Mouse (Mus musculus) layer of hippocampus, adult 8-10 months (tissue): Measurements from ENCODE around the gene Ddc. TPM values are rescaled to one million over a fixed set of nuclear protein-coding genes. Genes with fewer than 3 reads are reported as not detected.

Experiments used
- DNase-seq, 2 experiments: peaks; one replicate each; pipeline ENCODE4 v3.0.0; 2022; ENCODE audit warnings: low spot score in 2 of 2
- total RNA-seq, 4 experiments: library from RNA; stranded (reverse); gene quantifications; 2 replicates each; pipeline ENCODE4 v1.2.4; 2022

Gene Ddc
- total RNA-seq, 4 experiments from 2014 or later: 7.4 to 11.0 (median 9.1) TPM

DNA sequence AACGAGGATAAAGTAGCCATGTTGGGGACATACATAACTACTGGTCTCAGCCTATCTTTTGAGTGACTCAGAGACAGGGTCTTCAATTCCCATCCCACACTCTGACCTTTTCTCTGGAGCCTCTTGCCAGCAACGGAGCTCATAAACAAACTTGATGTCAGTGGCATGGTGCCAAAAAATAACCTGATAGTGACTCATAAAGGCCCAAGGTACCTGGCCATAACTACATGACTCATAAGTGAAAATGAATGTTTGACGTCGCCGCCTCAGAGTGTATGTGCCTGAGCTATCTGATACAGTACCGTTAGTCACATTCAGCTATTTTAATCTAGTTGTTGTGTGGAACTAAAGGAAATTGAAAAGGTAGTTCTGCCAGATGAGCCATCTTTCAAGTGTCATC, 72.3 kb downstream of the Ddc start:
- no peak for DNase-seq

DNA sequence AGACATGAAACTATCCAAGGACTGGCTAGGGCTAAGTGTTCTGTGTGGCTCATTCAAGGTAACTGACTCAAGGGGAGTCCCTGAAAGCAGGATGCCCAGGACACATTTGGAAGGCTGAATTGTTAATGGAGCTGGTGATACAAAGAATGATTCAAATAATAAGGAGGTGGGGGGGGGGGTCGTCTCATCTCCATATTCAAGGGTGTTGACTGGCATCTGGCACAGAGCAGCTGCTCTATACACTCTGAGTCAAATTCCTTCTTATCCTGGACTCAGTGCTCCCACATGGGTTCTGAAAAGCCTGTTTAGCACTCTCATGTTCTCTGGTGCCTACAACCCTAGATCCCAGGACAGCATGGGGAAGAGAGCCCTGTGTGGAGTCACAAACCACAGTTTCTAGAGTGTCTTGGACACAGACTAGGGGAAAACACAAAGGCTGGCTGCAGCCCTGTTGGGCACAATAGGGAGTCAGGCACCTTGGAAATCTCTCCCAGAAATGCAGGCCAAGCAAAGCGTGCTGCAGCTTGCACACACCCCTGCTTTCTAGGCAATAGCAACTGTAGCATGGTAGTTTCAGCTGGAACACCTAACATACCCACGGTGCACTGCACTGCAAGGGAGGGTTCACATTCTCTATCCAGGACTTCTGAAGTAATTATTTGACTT, 72.8 kb downstream of the Ddc start:
- no peak for DNase-seq

DNA sequence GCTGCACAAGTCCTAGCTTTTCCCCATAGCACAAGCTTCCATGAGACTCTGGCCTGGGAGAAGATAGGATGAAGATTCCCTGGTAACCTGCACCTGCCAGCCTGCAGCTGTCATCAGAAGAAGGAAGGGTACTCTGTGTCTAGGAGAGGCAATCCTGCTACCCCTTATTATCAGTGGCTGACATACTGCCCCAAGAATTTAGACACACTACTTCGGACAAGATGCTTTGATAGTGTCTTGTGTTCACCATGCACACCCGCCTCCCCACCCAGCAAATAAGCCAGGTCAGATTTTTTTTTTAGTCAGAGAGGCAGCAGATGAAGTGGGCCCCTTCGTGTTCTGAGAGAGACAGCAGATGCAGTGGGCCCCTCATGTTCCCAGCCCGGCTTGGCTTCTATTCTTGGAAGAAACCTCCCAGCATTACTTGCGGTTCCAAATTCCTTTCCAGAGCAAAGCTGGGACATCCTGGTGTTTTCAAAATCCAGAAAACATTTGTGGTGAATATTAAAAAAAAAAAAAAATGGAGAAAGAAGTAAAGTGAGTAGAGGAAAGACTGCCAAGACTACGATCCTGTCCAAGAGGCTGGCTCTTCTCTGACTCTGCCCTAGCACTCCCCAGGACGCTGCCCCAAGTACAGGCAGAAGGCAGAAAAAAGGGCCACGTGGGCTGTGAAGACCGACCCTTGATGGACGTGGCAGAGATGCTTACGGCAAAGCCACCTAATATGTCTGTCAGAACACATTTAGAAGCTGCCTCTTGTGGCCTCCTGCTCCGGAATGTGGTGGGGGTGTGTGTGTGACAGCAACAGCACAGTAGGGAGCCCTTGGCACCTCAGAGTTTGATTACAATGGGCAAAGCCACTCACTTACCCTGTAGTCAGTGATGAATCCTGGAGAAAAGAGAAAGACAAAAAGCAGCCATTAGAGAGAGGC, 73.7 kb downstream of the Ddc start:
- no peak for DNase-seq

GRCm38 (mm10) chr11:11822181-11823095, 75.5 kb downstream of the Ddc start:
- DNase-seq: no peak

DNA sequence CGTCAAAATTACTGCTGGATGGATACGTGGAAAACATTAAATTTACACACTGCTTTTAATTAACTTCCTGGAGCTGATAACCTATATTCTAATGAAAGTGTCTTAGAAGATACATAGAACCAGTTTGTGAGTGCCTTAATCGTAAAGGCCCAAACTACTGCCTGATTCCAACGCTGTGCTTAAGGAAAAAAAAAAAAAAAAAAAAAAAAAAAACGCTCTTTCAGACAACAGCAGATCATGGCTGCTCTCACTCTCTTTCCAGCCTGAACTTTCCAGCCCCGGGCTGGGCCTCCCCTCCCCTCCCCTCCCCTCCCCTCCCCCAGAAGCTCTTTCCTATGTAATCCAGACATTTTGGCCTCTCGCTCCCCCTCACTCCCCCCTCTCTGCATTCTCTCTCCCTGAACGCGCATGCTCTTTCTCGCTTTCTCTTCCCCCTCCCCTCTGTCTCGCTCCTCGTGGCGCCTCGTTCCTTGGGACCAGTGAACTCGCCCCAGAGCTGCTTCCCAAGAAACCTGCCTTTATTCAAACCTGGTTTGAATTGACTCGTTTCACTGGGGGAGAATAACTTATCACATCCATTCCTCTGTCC, 76.5 kb downstream of the Ddc start:
- DNase-seq: no peak

- no peak for DNase-seq
These were observed 77.2 kb downstream of the Ddc start for GRCm38 (mm10) chr11:11820737-11821136.

DNA sequence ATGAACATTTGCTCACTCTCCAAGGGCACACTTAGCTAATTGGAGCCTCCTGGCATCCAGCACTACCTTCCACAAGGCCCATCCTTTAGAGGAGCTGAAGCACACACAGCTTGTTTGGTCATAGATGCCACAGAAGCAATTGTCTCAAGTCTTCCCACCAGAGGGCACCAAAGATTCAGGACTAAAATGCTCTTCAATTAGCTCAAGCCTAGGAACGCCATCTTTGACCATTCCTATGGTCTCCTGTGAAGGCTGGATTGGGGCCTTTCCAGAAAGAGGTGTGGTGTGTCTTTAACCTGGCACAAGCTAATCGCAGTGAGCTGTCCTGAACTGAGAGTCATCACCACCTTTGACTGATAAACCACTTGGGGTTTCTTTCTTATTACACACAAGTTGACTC, 77.7 kb downstream of the Ddc start:
- DNase-seq: peak; percentile 77 to 87

- no peak for DNase-seq
These were observed 78.7 kb downstream of the Ddc start for GRCm38 (mm10) chr11:11819206-11819605.

DNA sequence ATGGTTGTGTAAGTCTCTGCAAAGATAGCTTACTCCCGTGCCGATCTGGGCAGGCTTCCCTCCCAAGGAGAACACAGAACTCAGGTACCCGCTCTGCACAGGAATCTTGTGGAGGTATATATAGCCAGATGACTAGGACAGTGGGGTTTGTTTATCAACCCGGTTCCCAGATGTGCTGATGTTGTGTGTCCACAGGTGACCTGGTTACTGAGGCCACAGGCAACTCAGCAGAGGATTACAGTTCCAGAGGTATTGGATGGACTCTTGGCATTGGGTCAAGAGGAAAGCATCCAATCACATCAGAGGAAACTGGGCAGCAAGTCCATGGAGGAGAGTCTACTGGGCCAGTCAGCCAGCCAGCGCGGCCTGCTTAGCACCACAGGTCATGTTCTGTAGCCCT, 79.1 kb downstream of the Ddc start:
- no peak for DNase-seq

DNA sequence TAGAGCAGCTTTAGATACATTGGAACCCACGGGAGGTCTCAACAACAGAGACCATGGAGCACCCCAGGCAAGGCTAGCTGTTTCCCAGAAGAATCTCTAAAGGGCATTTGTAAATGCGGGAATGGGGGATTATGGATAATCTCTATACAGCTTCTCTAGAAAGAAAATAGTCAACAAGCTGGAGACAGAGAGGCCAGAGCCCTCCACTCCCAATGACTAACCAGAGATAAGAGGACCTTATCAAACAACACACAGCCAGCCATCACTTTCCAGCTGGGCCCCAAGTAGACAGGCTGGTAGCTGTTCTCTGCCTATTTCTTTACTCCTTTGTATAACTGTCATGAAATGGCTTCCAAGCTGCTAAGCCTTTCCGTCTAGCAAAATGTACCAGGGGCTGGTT, 82.2 kb downstream of the Ddc start:
- no peak for DNase-seq

- DNase-seq: peak; percentile 27 to 76
These were observed 86.0 kb downstream of the Ddc start for GRCm38 (mm10) chr11:11811906-11812480.

- DNase-seq: no peak
These were observed 88.4 kb downstream of the Ddc start for GRCm38 (mm10) chr11:11809404-11810175.

DNA sequence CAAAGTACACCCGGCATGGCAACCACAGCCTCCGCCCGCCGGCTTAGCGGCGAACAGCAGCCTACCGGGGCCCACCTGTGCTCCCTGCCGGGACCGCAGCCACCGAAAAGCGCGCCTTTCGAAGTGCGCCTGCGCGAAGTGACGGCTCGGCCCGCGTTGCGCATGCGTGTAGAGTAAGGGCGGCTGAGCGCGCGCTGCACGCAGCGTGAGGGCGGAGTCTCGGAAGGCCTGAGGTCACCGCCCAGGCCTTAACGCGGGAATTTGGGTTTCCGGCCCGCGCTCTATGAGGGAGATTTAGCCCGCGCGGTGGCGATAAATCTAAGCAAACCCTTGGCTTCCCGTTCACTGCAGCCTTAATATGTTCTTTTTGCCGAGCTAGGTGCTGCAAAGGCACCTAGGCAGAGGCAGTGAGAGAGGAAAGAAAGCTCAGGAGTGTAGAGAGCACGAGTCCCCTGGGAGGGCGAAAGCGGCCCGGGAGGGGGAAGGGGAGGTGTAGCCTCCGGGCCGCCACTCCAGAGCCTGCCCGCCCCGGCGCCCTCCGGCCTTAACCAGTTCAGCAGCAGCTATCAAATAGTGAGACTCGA, 89.0 kb downstream of the Ddc start, which contains the start of gene Fignl1:
Gene Fignl1 (minus strand): TSS at position 143 of the 584 bp plus-strand sequence.
- DNase-seq: peak; percentile 83 to 93

DNA sequence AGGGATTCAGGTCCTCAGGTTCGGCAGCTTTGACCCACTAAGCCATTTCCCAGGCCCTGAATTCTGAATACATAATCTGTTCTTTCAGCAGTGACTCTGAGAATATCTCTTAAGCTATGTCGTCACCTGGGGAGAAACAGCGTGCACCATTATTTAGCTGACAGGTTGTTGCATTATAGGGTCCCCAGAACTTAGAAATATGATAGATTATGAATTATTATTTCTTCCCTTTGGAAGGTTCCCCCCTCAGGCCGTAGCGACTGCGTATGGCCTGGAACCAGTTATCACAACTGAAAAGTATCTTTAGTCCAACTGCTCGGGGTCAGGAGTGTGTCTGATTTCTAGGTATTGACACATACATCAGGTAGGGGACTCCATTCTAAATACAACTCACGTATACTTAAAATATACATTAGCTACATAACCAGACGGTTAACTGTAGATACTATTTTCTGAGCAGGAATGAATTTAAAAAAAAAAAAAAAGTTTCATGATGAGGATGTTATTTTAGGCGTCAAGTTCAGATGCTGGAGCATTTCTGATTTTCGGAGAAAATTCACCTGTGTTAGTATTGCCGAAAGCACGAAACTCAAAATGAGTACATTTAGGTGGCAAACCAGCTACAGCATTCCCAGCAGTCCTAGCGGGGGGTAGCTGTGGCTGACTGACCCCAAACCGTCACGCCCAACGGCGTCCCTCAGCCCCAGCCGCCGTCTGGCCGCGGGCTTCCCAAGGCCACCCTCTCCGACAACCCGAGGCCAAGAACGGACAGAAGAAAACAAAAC, 89.7 kb downstream of the Ddc start:
- DNase-seq: no peak

GRCm38 (mm10) chr11:11805951-11806350, 92.0 kb downstream of the Ddc start:
- DNase-seq: no peak

GRCm38 (mm10) chr11:11804421-11804820, 93.5 kb downstream of the Ddc start:
- no peak for DNase-seq

DNA sequence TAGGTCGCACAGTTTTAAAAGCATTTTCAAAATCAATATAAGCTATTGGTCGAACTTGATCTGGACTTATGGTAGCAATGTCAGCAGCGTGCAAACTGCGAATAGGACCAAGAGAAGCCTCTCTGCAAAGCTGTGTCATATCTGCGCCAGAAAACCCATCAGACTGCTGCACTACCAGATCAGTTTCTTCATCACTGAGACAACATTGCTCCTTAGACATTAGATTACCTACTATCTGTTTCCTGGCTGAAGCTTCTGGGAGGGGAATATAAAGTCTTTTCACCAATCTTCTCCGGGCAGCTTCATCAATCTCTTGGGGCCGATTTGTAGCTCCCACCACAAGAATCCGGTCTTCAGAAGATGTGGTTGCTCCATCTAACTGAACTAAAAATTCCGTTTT, 96.9 kb downstream of the Ddc start:
- DNase-seq: no peak

DNA sequence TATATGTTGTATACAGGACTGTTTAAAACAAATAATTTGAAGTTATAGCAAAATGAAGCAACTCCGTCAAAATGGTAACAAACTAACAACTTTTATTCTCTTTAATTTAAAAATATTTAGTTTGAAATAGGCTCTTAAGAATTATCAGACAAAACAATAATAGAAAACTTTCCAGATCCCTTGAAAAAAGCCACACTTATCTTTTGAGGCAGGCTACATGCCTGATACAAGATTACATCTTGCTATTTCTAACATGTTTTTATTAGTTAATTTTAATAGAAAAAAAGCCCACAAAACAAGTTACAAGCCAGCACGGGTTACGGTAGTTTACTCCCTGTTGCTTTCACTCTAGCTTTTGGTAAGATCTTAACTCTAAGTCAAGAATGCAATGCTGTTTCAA, 97.6 kb downstream of the Ddc start:
- DNase-seq: no peak

DNA sequence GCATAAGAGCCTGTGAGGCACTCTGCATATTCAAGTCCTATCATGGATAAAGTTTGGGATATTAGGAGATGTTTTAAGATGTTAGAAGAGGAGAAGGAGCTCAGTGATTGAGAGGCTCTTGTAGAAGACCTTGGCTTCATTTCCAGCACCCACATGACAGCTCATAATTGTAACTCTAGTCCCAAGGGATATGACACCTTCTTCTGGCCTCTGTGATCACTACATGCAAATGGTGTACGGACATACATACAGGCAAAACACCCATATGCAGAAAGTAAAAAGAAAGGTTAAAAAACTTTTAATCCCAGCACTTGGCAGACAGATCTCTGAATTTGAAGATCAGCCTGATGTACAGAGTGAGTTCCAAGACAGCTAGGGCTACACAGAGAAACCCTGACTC, 99.3 kb downstream of the Ddc start:
- DNase-seq: no peak
